Mouse (Mus musculus): Measurements from ENCODE around the gene Rnf2.

- TF ChIP-seq CTCF (IDR thresholded peaks at IDR 0.05) (no peak), EP300 (IDR thresholded peaks at IDR 0.05) (no peak)
These were observed 48.3 kb upstream of the Rnf2 start for GRCm38 (mm10) chr1:151548896-151549610.

Measured in lung, postnatal 0 days (tissue).